14 mouse cellular contexts compared by ENCODE assay signal in the genomic region with DNA sequence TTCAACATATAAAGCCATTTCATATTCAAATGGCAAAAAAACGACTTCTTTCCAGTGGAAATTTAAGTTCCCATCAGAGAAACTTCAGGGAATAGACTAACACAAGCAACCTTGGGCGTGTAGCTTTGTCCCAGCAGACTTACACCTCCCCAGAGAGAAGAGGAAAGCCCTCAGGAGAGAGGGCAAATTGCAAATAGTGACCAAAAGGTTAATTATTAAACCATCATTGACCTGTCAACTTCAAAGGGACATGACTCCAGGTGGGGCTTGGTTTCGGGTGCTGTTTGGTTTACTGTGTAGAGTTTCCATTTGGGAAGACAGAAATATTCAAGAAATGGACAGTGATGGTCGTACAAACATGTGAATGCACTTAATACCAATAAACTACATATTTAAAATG. TPM values are rescaled to one million over a fixed set of nuclear protein-coding genes. Genes with fewer than 3 reads are reported as not detected.
DNase-seq lines count a peak whose midpoint lies in the region; ATAC-seq and TF ChIP-seq lines count a peak whose summit lies in the region.
"Had no signal": no experiment of that assay in that cellular context is flagged by ENCODE, and none has a peak within 500 bp of the region (broad histone marks: within the 10 kb centered on the region; RNA-seq: fewer than 3 reads in every experiment).

No protein-coding gene starts in this region.

- no peak overlapping the region for H3K27ac ChIP-seq in liver, adult 2 months (replicated peaks; ENCODE audit: insufficient read depth, low read depth, low read length)
- no peak overlapping the region for H3K27ac ChIP-seq in liver, embryonic 11.5 days (ENCODE audit: low read depth, low read length)
- H3K27ac ChIP-seq in liver, embryonic 14.5 days, result no peak overlapping the region
- H3K27ac ChIP-seq in liver, postnatal 0 days (ENCODE audit: low read depth), result no peak overlapping the region
- H3K27ac ChIP-seq: embryonic facial prominence, embryonic 12.5 days; forebrain, embryonic 15.5 days; heart, embryonic 15.5 days; hindbrain, embryonic 13.5 days had no signal

- peak; percentile 91 for DNase-seq in liver, adult 2 months (ENCODE audit: extremely low read depth, low read depth, low spot score)
- no peak for DNase-seq in liver, embryonic 11.5 days (ENCODE audit: low spot score)
- DNase-seq in liver, embryonic 14.5 days (ENCODE audit: low read depth in 3 of 3, low spot score in 3 of 3), result peak in 2 of 3 experiments; percentile 22 to 23
- DNase-seq in liver, postnatal 0 days, result no peak
- DNase-seq in heart, adult 9 months (ENCODE audit: low spot score in 2 of 2), result no peak
- no peak for DNase-seq in embryo, embryonic 9.5 days (ENCODE audit: extremely low spot score)
- no peak for DNase-seq in adrenal gland, postnatal 10 days
- DNase-seq: embryo, embryonic 11 days; gastrocnemius, postnatal 10 days had no signal

- H3K9ac ChIP-seq in liver, adult 2 months (ENCODE audit: low read depth, low read length), result no peak overlapping the region
- H3K9ac ChIP-seq in liver, embryonic 11.5 days (ENCODE audit: low read depth, low read length), result no peak overlapping the region
- no peak overlapping the region for H3K9ac ChIP-seq in liver, embryonic 14.5 days (replicated peaks)
- H3K9ac ChIP-seq in liver, postnatal 0 days (replicated peaks), result no peak overlapping the region
- H3K9ac ChIP-seq: embryonic facial prominence, embryonic 12.5 days; forebrain, embryonic 15.5 days; heart, embryonic 15.5 days; hindbrain, embryonic 13.5 days had no signal

- no peak for ATAC-seq in liver, embryonic 11.5 days (replicated peaks; ENCODE audit: low FRiP score)
- peak; percentile 48; the same call in 1 of the 2 replicates for ATAC-seq in liver, embryonic 14.5 days (ENCODE audit: insufficient read depth)
- peak; percentile 77 for ATAC-seq in liver, postnatal 0 days
- ATAC-seq: forebrain, embryonic 15.5 days had no signal

- WGBS in liver, adult 2 months, result 21% methylated on average over 4 of the region's 4 CpGs
- WGBS in liver, embryonic 11.5 days, result 59% methylated on average over 4 of the region's 4 CpGs
- WGBS in liver, embryonic 14.5 days (ENCODE audit: insufficient replicate concordance), result 37% methylated on average over 4 of the region's 4 CpGs
- 40% methylated on average over 4 of the region's 4 CpGs for WGBS in liver, postnatal 0 days (ENCODE audit: insufficient replicate concordance)

- no peak overlapping the region for H3K4me3 ChIP-seq in liver, adult 2 months (ENCODE audit: insufficient read depth, low read depth, low read length)
- no peak overlapping the region for H3K4me3 ChIP-seq in liver, embryonic 11.5 days (ENCODE audit: low read depth, low read length)
- H3K4me3 ChIP-seq in liver, embryonic 14.5 days (ENCODE audit: insufficient read depth in 1 of 2, low read depth in 2 of 2, low read length in 2 of 2), result no peak overlapping the region
- no peak overlapping the region for H3K4me3 ChIP-seq in liver, postnatal 0 days (ENCODE audit: low read depth, low read length)
- H3K4me3 ChIP-seq: embryonic facial prominence, embryonic 12.5 days; forebrain, embryonic 15.5 days; heart, embryonic 15.5 days; hindbrain, embryonic 13.5 days had no signal

- no peaks in the 10 kb centered on the region for H3K27me3 ChIP-seq in liver, adult 2 months (ENCODE audit: control insufficient read depth, insufficient read depth, low read length)
- H3K27me3 ChIP-seq in liver, embryonic 11.5 days (replicated peaks; ENCODE audit: control insufficient read depth, insufficient read depth, low read length), result no peaks in the 10 kb centered on the region
- no peaks in the 10 kb centered on the region for H3K27me3 ChIP-seq in liver, embryonic 14.5 days (ENCODE audit: control insufficient read depth, insufficient read depth, low read length)
- H3K27me3 ChIP-seq in liver, postnatal 0 days (ENCODE audit: insufficient read depth, low read length), result no peaks in the 10 kb centered on the region
- H3K27me3 ChIP-seq: embryonic facial prominence, embryonic 12.5 days; forebrain, embryonic 15.5 days; heart, embryonic 15.5 days; hindbrain, embryonic 13.5 days had no signal

- H3K4me2 ChIP-seq in liver, embryonic 11.5 days, result no peak overlapping the region
- H3K4me2 ChIP-seq in liver, embryonic 14.5 days (ENCODE audit: low read depth), result no peak overlapping the region
- peak overlapping the region; percentile 26; the same call in 1 of the 2 replicates for H3K4me2 ChIP-seq in liver, postnatal 0 days (ENCODE audit: low read depth, low read length)
- H3K4me2 ChIP-seq: embryonic facial prominence, embryonic 12.5 days; forebrain, embryonic 15.5 days; heart, embryonic 11.5 days; heart, embryonic 15.5 days; hindbrain, embryonic 13.5 days had no signal

- no peak for TF ChIP-seq EP300 in liver, embryonic 14.5 days (IDR thresholded peaks at IDR 0.05; ENCODE audit: low read depth)
- no peak for TF ChIP-seq EP300 in liver, postnatal 0 days (IDR thresholded peaks at IDR 0.05; ENCODE audit: low read depth)

- H3K36me3 ChIP-seq in liver, adult 2 months (ENCODE audit: control insufficient read depth, insufficient read depth, low read length), result no peaks in the 10 kb centered on the region
- H3K36me3 ChIP-seq in liver, embryonic 11.5 days (ENCODE audit: control insufficient read depth, insufficient read depth, low read length), result no peaks in the 10 kb centered on the region
- H3K36me3 ChIP-seq in liver, embryonic 14.5 days (replicated peaks; ENCODE audit: control insufficient read depth, insufficient read depth, low read depth), result no peaks in the 10 kb centered on the region
- H3K36me3 ChIP-seq in liver, postnatal 0 days (replicated peaks; ENCODE audit: insufficient read depth, low read length), result no peaks in the 10 kb centered on the region
- H3K36me3 ChIP-seq: embryonic facial prominence, embryonic 12.5 days; forebrain, embryonic 15.5 days; heart, embryonic 15.5 days; hindbrain, embryonic 13.5 days had no signal

- no peaks in the 10 kb centered on the region for H3K9me3 ChIP-seq in liver, embryonic 11.5 days (ENCODE audit: control insufficient read depth, low read length)
- H3K9me3 ChIP-seq in liver, embryonic 14.5 days (ENCODE audit: control insufficient read depth, low read length), result no peaks in the 10 kb centered on the region
- no peaks in the 10 kb centered on the region for H3K9me3 ChIP-seq in liver, postnatal 0 days (ENCODE audit: low read length)
- H3K9me3 ChIP-seq: embryonic facial prominence, embryonic 12.5 days; forebrain, embryonic 15.5 days; heart, embryonic 15.5 days; hindbrain, embryonic 13.5 days had no signal

- no peak for TF ChIP-seq POLR2A in liver, adult 2 months (IDR thresholded peaks at IDR 0.05; ENCODE audit: extremely low read depth, insufficient read depth, low read length)

- peaks cover 4% of the 10 kb centered on the region for H3K4me1 ChIP-seq in liver, adult 2 months (ENCODE audit: control insufficient read depth, insufficient read depth, low read length)
- H3K4me1 ChIP-seq in liver, embryonic 11.5 days (replicated peaks; ENCODE audit: control insufficient read depth, insufficient read depth, low read length), result peaks cover 5% of the 10 kb centered on the region; the same call in 1 of the 2 replicates
- H3K4me1 ChIP-seq in liver, embryonic 14.5 days (replicated peaks; ENCODE audit: control insufficient read depth in 2 of 2, insufficient read depth in 2 of 2, low read length in 1 of 2), result peaks cover 0 to 13% of the 10 kb centered on the region in 2 experiments; a peak in 1 of 4 replicates
- H3K4me1 ChIP-seq in liver, postnatal 0 days (ENCODE audit: insufficient read depth), result peaks cover 25% of the 10 kb centered on the region

- no peaks in the 10 kb centered on the region for H3K79me2 ChIP-seq in liver, adult 2 months (ENCODE audit: control insufficient read depth, insufficient read depth, low read length)

- TF ChIP-seq CTCF in liver, adult 2 months (IDR thresholded peaks at IDR 0.05; ENCODE audit: low read depth, low read length), result no peak
- no peak for TF ChIP-seq CTCF in liver, embryonic 14.5 days (IDR thresholded peaks at IDR 0.05; ENCODE audit: low read depth)
- no peak for TF ChIP-seq CTCF in liver, postnatal 0 days (IDR thresholded peaks at IDR 0.05; ENCODE audit: low read depth)

RNA-seq across cellular contexts. Expression of gene Ctnnb1, which starts 47.2 kb away (rescaled TPM):
- 278 and 319 TPM in 2 replicates for total RNA-seq in liver, adult 2 months (2014; rRNA removed)
- 34.3 and 41.4 TPM in 2 replicates for polyA plus RNA-seq in liver, adult 2 months (2012; rRNA removed)
- polyA plus RNA-seq in liver, embryonic 11.5 days (2014; fragmentation: Nextera tagmentation; extraction: Ambion mirVana), result 326 TPM in 2 replicates
- 61.0 and 69.5 TPM in 2 replicates for polyA plus RNA-seq in liver, embryonic 14.5 days (2012; rRNA removed)
- 105 and 124 TPM in 2 replicates for polyA plus RNA-seq in liver, embryonic 14.5 days (2014; fragmentation: Nextera tagmentation; extraction: Ambion mirVana)
- 66.5 and 72.7 TPM in 2 replicates for polyA plus RNA-seq in liver, postnatal 0 days (2015; fragmentation: Nextera tagmentation; extraction: Ambion mirVana)
- total RNA-seq in adrenal gland, postnatal 10 days (2021), result 100 to 1,000 TPM; 638 to 649 TPM

Comparison
In these comparisons a context has a peak if more than half of its experiments do, and no peak if none do; other contexts are left out.
1. DNase-seq: peak in liver, adult 2 months (single experiment) and liver, embryonic 14.5 days (2 of 3); none in liver, embryonic 11.5 days (single experiment), liver, postnatal 0 days (single experiment), heart, adult 9 months (0 of 2), embryo, embryonic 9.5 days (single experiment) and adrenal gland, postnatal 10 days (single experiment).